Mouse (Mus musculus): ENCODE results near the gene Frmd5.

GRCm38 (mm10) chr2:121668256-121668655 is 138.6 kb downstream of the Frmd5 start:
- TF ChIP-seq CTCF (IDR thresholded peaks at IDR 0.05; ENCODE audit: borderline replicate concordance, insufficient read depth, low read length): no peak
- TF ChIP-seq POLR2A (IDR thresholded peaks at IDR 0.05; ENCODE audit: low read depth, low read length): no peak
